Mouse (Mus musculus) ES-CJ7 (cell line): ENCODE measurements around the gene Myl9.

Experiments used
- DNase-seq: peaks from one replicate; pipeline ENCODE4 v3.0.0; 2011; ENCODE audit warnings: low read depth, low spot score

The Myl9 gene

GRCm38 (mm10) chr2:156774738-156775454 lies at the start of gene Myl9:
TSS of gene Myl9 (plus strand) at chr2:156775420.
- peak; percentile 56 for DNase-seq

GRCm38 (mm10) chr2:156726344-156726743 lies 48.9 kb upstream of the Myl9 start:
- peak; percentile 68 for DNase-seq

GRCm38 (mm10) chr2:156726878-156727277 lies 48.3 kb upstream of the Myl9 start:
- DNase-seq: no peak

- peak; percentile 70 for DNase-seq
Observed at GRCm38 (mm10) chr2:156729537-156730469, 45.4 kb upstream of the Myl9 start.

- peak; percentile 45 for DNase-seq
Observed at GRCm38 (mm10) chr2:156730501-156730921, 44.7 kb upstream of the Myl9 start.

GRCm38 (mm10) chr2:156731592-156731991 lies 43.6 kb upstream of the Myl9 start:
- DNase-seq: no peak

GRCm38 (mm10) chr2:156732109-156732508 lies 43.1 kb upstream of the Myl9 start:
- DNase-seq: peak; percentile 41

GRCm38 (mm10) chr2:156735761-156736335 lies 39.4 kb upstream of the Myl9 start:
- DNase-seq: no peak

GRCm38 (mm10) chr2:156736846-156737245 lies 38.4 kb upstream of the Myl9 start:
- DNase-seq: no peak

GRCm38 (mm10) chr2:156737976-156738375 lies 37.2 kb upstream of the Myl9 start:
- no peak for DNase-seq

- DNase-seq: no peak
Observed at GRCm38 (mm10) chr2:156741265-156741664, 34.0 kb upstream of the Myl9 start.

- no peak for DNase-seq
Observed at GRCm38 (mm10) chr2:156741998-156742397, 33.2 kb upstream of the Myl9 start.

GRCm38 (mm10) chr2:156743248-156743647 lies 32.0 kb upstream of the Myl9 start:
- DNase-seq: no peak

GRCm38 (mm10) chr2:156744414-156744813 lies 30.8 kb upstream of the Myl9 start:
- no peak for DNase-seq

GRCm38 (mm10) chr2:156747315-156747714 lies 27.9 kb upstream of the Myl9 start:
- DNase-seq: no peak

- DNase-seq: no peak
Observed at GRCm38 (mm10) chr2:156749687-156750086, 25.5 kb upstream of the Myl9 start.

GRCm38 (mm10) chr2:156756937-156757336 lies 18.3 kb upstream of the Myl9 start:
- DNase-seq: no peak

- DNase-seq: no peak
Observed at GRCm38 (mm10) chr2:156760843-156761505, 14.2 kb upstream of the Myl9 start.

- DNase-seq: no peak
Observed at GRCm38 (mm10) chr2:156761521-156762278, 13.5 kb upstream of the Myl9 start.

GRCm38 (mm10) chr2:156762499-156762898 lies 12.7 kb upstream of the Myl9 start:
- no peak for DNase-seq

- no peak for DNase-seq
Observed at GRCm38 (mm10) chr2:156763101-156763500, 12.1 kb upstream of the Myl9 start.
